Mouse (Mus musculus): ENCODE data around the gene Gm21560. TPM values are rescaled to one million over a fixed set of nuclear protein-coding genes. Genes with fewer than 3 reads are reported as not detected.
"Not testable (repeated sequence)": the region's sequence is repeated elsewhere in the genome, so short reads cannot be mapped to it uniquely, and the experiment has no call there.

Gene Gm21560
- not detected in 2 replicates for polyA plus RNA-seq (2014; fragmentation: Nextera tagmentation; extraction: Ambion mirVana)

GRCm38 (mm10) chr14:6219192-6219591 lies at the start of gene Gm21560:
TSS of gene Gm21560 (minus strand) at chr14:6219292.
- WGBS = 88% methylated on average over 1 of the region's 2 CpGs
- ATAC-seq (ENCODE audit: insufficient read depth, low FRiP score, low TSS enrichment); H3K27me3 ChIP-seq (ENCODE audit: control insufficient read depth, insufficient read depth, low read length): not testable (repeated sequence)

DNA sequence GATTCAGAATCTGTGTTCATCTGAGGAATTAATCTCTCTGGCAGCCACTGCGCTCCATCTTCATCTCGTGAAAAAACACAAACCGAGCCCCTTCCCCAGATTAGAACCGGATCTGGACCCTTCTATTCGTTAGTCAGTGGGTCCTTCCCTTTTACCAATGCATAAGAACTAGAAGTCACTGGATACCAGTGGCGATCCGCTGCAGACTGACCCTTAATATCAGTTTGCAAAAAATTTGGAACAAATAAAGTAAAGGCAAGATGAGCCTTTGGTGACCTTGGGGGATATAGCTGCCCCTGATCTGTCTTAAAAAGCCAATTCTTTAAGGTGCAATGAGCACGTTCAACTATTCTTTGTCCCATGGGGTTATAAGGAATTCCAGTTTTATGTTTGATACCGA lies 55.6 kb downstream of the Gm21560 start:
- not testable (repeated sequence) for H3K36me3 ChIP-seq (ENCODE audit: control insufficient read depth, insufficient read depth, low read length); H3K4me2 ChIP-seq (ENCODE audit: low read depth); ATAC-seq (ENCODE audit: insufficient read depth, low FRiP score, low TSS enrichment); H3K27ac ChIP-seq (ENCODE audit: low read depth, low read length); H3K9me3 ChIP-seq (ENCODE audit: control insufficient read depth, low read length); H3K9ac ChIP-seq (ENCODE audit: low read length); H3K4me3 ChIP-seq (ENCODE audit: low read depth, low read length); H3K4me1 ChIP-seq (ENCODE audit: control insufficient read depth, insufficient read depth, low read length); H3K27me3 ChIP-seq (ENCODE audit: control insufficient read depth, insufficient read depth, low read length); DNase-seq (ENCODE audit: low spot score)
- 94% methylated on average over 3 of the region's 9 CpGs for WGBS

More at GRCm38 (mm10) chr14:6219192-6219591, at the start of gene Gm21560:
- H3K27ac ChIP-seq (ENCODE audit: low read depth, low read length); H3K9me3 ChIP-seq (ENCODE audit: control insufficient read depth, low read length); H3K36me3 ChIP-seq (ENCODE audit: control insufficient read depth, insufficient read depth, low read length); H3K4me1 ChIP-seq (ENCODE audit: control insufficient read depth, insufficient read depth, low read length); H3K4me3 ChIP-seq (ENCODE audit: low read depth, low read length); H3K4me2 ChIP-seq (ENCODE audit: low read depth); H3K9ac ChIP-seq (ENCODE audit: low read length); DNase-seq (ENCODE audit: low spot score): not testable (repeated sequence)

- ATAC-seq (ENCODE audit: insufficient read depth, low FRiP score, low TSS enrichment); H3K27me3 ChIP-seq (ENCODE audit: control insufficient read depth, insufficient read depth, low read length); H3K4me1 ChIP-seq (ENCODE audit: control insufficient read depth, insufficient read depth, low read length); H3K4me3 ChIP-seq (ENCODE audit: low read depth, low read length); H3K4me2 ChIP-seq (ENCODE audit: low read depth); H3K9me3 ChIP-seq (ENCODE audit: control insufficient read depth, low read length); H3K27ac ChIP-seq (ENCODE audit: low read depth, low read length); H3K9ac ChIP-seq (ENCODE audit: low read length); H3K36me3 ChIP-seq (ENCODE audit: control insufficient read depth, insufficient read depth, low read length); DNase-seq (ENCODE audit: low spot score): not testable (repeated sequence)
- no CpG with 5 or more reads among the region's 1 CpGs for WGBS
Measured at GRCm38 (mm10) chr14:6161085-6161484, 58.0 kb downstream of the Gm21560 start.

Other genes with a start within 250 kb of the Gm21560 start
- not detected in 2 replicates for gene Gm3453, start 240.2 kb downstream of the Gm21560 start, polyA plus RNA-seq (2014; fragmentation: Nextera tagmentation; extraction: Ambion mirVana)
- gene Gm6337, start 161.0 kb downstream of the Gm21560 start, polyA plus RNA-seq (2014; fragmentation: Nextera tagmentation; extraction: Ambion mirVana) = not detected in 2 replicates
- 0.82 and 1.4 TPM in 2 replicates for gene Gm8206, start 125.3 kb downstream of the Gm21560 start, polyA plus RNA-seq (2014; fragmentation: Nextera tagmentation; extraction: Ambion mirVana)
- 2.7 and 3.1 TPM in 2 replicates for gene Gm3468, start 110.6 kb downstream of the Gm21560 start, polyA plus RNA-seq (2014; fragmentation: Nextera tagmentation; extraction: Ambion mirVana)
- not detected in 2 replicates for gene Gm3476, start 93.5 kb downstream of the Gm21560 start, polyA plus RNA-seq (2014; fragmentation: Nextera tagmentation; extraction: Ambion mirVana)
- 1.7 and 1.9 TPM in 2 replicates for gene Gm3411, start 68.0 kb upstream of the Gm21560 start, polyA plus RNA-seq (2014; fragmentation: Nextera tagmentation; extraction: Ambion mirVana)
- not detected in 2 replicates for gene Gm21103, start 85.6 kb upstream of the Gm21560 start, polyA plus RNA-seq (2014; fragmentation: Nextera tagmentation; extraction: Ambion mirVana)
- not detected in 2 replicates for gene Gm3618, start 124.4 kb upstream of the Gm21560 start, polyA plus RNA-seq (2014; fragmentation: Nextera tagmentation; extraction: Ambion mirVana)
- not detected in 2 replicates for gene Gm16440, start 171.0 kb upstream of the Gm21560 start, polyA plus RNA-seq (2014; fragmentation: Nextera tagmentation; extraction: Ambion mirVana)
- 1.5 and 1.8 TPM in 2 replicates for gene Gm3591, start 193.2 kb upstream of the Gm21560 start, polyA plus RNA-seq (2014; fragmentation: Nextera tagmentation; extraction: Ambion mirVana)
- not detected in 2 replicates for gene Gm3594, start 225.3 kb upstream of the Gm21560 start, polyA plus RNA-seq (2014; fragmentation: Nextera tagmentation; extraction: Ambion mirVana)

All from neural tube, embryonic 11.5 days (tissue).